Mouse (Mus musculus) neural tube, embryonic 10.5 days (tissue): ENCODE results near the gene Rd3.

Source experiments
- DNase-seq: peaks from one replicate; pipeline ENCODE4 v3.0.0-alpha.2; 2017; ENCODE audit warnings: low spot score; ENCODE audit errors: extremely low spot score

Rd3 gene

GRCm38 (mm10) chr1:191963948-191964772, 13.0 kb upstream of the Rd3 start:
- DNase-seq: peak; percentile 84

- peak; percentile 78 for DNase-seq
Observed at GRCm38 (mm10) chr1:191964773-191965481, 12.2 kb upstream of the Rd3 start.

- no peak for DNase-seq
Observed at GRCm38 (mm10) chr1:191969939-191970338, 7.2 kb upstream of the Rd3 start.

- DNase-seq: no peak
Observed at GRCm38 (mm10) chr1:191974509-191975405, 2.4 kb upstream of the Rd3 start.

GRCm38 (mm10) chr1:191981426-191982102, 4.4 kb downstream of the Rd3 start:
- no peak for DNase-seq

- no peak for DNase-seq
Observed at GRCm38 (mm10) chr1:191986674-191987480, 9.7 kb downstream of the Rd3 start.

- DNase-seq: no peak
Observed at GRCm38 (mm10) chr1:191987481-191987769, 10.3 kb downstream of the Rd3 start.

GRCm38 (mm10) chr1:191988646-191989045, 11.5 kb downstream of the Rd3 start:
- no peak for DNase-seq

- DNase-seq: no peak
Observed at GRCm38 (mm10) chr1:191989060-191989459, 11.9 kb downstream of the Rd3 start.

- DNase-seq: peak; percentile 96
Observed at GRCm38 (mm10) chr1:191989994-191990393, 12.8 kb downstream of the Rd3 start.

- DNase-seq: no peak
Observed at GRCm38 (mm10) chr1:191992040-191992780, 15.0 kb downstream of the Rd3 start.

- DNase-seq: no peak
Observed at GRCm38 (mm10) chr1:191994476-191994875, 17.3 kb downstream of the Rd3 start.

GRCm38 (mm10) chr1:191995488-191995887, 18.3 kb downstream of the Rd3 start:
- peak; percentile 70 for DNase-seq

- DNase-seq: no peak
Observed at GRCm38 (mm10) chr1:191995916-191996315, 18.7 kb downstream of the Rd3 start.

- DNase-seq: no peak
Observed at GRCm38 (mm10) chr1:191996621-191997185, 19.5 kb downstream of the Rd3 start.

- no peak for DNase-seq
Observed at GRCm38 (mm10) chr1:191999022-191999421, 21.9 kb downstream of the Rd3 start.
